Mouse (Mus musculus) olfactory bulb, adult 2 months (tissue): Measurements from ENCODE around the gene Nphp1. TPM values are rescaled to one million over a fixed set of nuclear protein-coding genes. Genes with fewer than 3 reads are reported as not detected.

Experiments
- H3K27ac ChIP-seq: fragments of 200-500 bp; 2 replicates; pipeline ENCODE4 v1.5.1; 2012; ENCODE audit warnings: low read depth, low read length; ENCODE audit not compliant: insufficient read depth
- H3K4me1 ChIP-seq: fragments of 200-500 bp; 2 replicates; pipeline ENCODE4 v1.6.1; 2012; ENCODE audit warnings: low read length; ENCODE audit not compliant: control insufficient read depth, insufficient read depth
- H3K4me3 ChIP-seq: fragments of 200-500 bp; 2 replicates; pipeline ENCODE4 v1.5.1; 2012; ENCODE audit warnings: mild to moderate bottlenecking, low read depth, low read length, moderate library complexity; ENCODE audit not compliant: insufficient read depth
- CTCF ChIP-seq: fragments of 200-500 bp; IDR thresholded peaks from 2 replicates; pipeline ENCODE4 v1.5.1; 2012; ENCODE audit warnings: low read depth, mild to moderate bottlenecking, low read length, moderate library complexity; ENCODE audit not compliant: insufficient read depth
- POLR2A ChIP-seq: fragments of 200-500 bp; IDR thresholded peaks from 2 replicates; pipeline ENCODE4 v1.6.1; 2012; ENCODE audit warnings: mild to moderate bottlenecking, low read depth, low read length, moderate library complexity; ENCODE audit not compliant: insufficient read depth
- WGBS: fragments of 180-500 bp; shearing (Covaris S2); methylation state at CpG from one replicate; pipeline ENCODE4 v1.1.7; 2018; 5-methylcytosine and 5-hydroxymethylcytosine counted together
- polyA plus RNA-seq: library from polyadenylated mRNA; stranded (reverse); fragments of >200 nt; gene quantifications from 2 replicates; pipeline ENCODE4 v1.2.4, GENCODE M21; 2012; ENCODE audit warnings: low replicate concordance; ENCODE audit not compliant: missing spikeins, insufficient read depth, insufficient read length

Gene Nphp1
- polyA plus RNA-seq, 1 experiment: not detected

DNA sequence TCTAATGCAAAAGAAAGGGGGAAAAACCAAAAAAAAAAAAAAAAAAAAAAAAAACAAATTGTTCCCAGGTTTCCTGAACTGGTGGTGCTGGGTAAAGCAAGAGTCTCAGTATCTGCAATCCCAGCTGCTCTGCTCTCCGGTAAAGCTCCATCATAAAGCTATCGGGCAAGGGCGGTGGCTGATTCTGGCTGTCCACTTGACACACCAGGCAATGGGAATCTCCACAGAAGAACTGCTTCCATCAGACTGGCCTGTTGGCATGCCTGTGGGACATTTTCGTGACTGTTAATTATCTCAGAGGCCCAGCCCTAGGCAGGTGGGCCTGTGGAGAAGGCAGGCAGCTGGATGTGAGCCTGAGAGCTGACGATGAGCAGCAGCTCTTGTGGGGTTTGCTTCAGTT, 10.2 kb downstream of the Nphp1 start:
- H3K4me3 ChIP-seq: no peak overlapping the region
- H3K27ac ChIP-seq: no peak overlapping the region
- TF ChIP-seq CTCF (no peak), POLR2A (no peak)
- WGBS: 92% methylated on average over 5 of the region's 5 CpGs
- H3K4me1 ChIP-seq: peaks cover 7% of the 10 kb centered on the region

- Histone ChIP-seq H3K4me3 (no peak overlapping the region), H3K4me1 (peaks cover 7% of the 10 kb centered on the region), H3K27ac (no peak overlapping the region)
- TF ChIP-seq POLR2A (no peak), CTCF (no peak)
- WGBS: 69% methylated on average over 3 of the region's 3 CpGs
Measured at GRCm38 (mm10) chr2:127775013-127775412, 13.7 kb downstream of the Nphp1 start.

- TF ChIP-seq POLR2A: no peak
- no peak for TF ChIP-seq CTCF
- H3K4me1 ChIP-seq: peaks cover 7% of the 10 kb centered on the region
- no peak overlapping the region for H3K4me3 ChIP-seq
- 68% methylated on average over 1 of the region's 1 CpGs for WGBS
- H3K27ac ChIP-seq: no peak overlapping the region
Measured at GRCm38 (mm10) chr2:127774578-127774941, 14.1 kb downstream of the Nphp1 start.

- Histone ChIP-seq H3K4me1 (peaks cover 7% of the 10 kb centered on the region), H3K27ac (no peak overlapping the region), H3K4me3 (no peak overlapping the region)
- 33% methylated on average over 15 of the region's 15 CpGs for WGBS
- no peak for TF ChIP-seq CTCF
- TF ChIP-seq POLR2A: no peak
Measured at GRCm38 (mm10) chr2:127773938-127774577, 14.6 kb downstream of the Nphp1 start.

GRCm38 (mm10) chr2:127761587-127761986, 27.1 kb downstream of the Nphp1 start:
- Histone ChIP-seq H3K27ac (no peak overlapping the region), H3K4me1 (peaks cover 3% of the 10 kb centered on the region; the same call in 1 of the 2 replicates), H3K4me3 (no peak overlapping the region)
- TF ChIP-seq POLR2A: no peak
- no peak for TF ChIP-seq CTCF
- 85% methylated on average over 5 of the region's 5 CpGs for WGBS

DNA sequence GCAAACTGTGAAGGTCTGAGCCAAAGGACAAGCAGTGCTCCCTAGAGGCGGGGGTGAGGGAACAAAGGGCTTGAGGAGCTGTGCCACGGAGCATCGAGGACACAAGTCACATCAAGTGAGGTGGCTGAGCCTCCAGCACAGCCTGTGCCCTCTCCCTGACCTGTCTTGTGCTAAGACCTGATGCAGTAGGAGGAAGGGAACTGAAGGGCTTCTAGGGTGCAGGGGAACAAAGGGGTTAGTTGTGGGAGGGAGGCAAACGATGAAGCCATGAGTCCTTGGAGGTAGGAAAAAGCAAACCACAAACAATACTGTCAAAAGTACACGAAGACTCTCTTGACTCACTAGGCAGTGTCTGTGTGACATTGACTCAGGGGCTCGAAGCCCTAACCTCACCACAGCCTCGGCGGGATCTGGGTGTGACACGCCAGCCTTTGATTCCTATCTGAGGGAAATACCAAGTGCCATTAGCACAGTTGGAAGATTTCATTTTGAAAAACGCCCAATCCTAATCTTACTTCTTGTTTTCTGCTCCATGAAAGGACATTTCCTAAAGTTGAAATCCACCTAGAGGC, 28.2 kb downstream of the Nphp1 start:
- Histone ChIP-seq H3K27ac (no peak overlapping the region), H3K4me3 (no peak overlapping the region), H3K4me1 (peaks cover 3% of the 10 kb centered on the region; the same call in 1 of the 2 replicates)
- TF ChIP-seq CTCF (no peak), POLR2A (no peak)
- WGBS: 80% methylated on average over 10 of the region's 10 CpGs

- TF ChIP-seq POLR2A (no peak), CTCF (no peak)
- 95% methylated on average over 6 of the region's 6 CpGs for WGBS
- peaks cover 3% of the 10 kb centered on the region; the same call in 1 of the 2 replicates for H3K4me1 ChIP-seq
Measured at GRCm38 (mm10) chr2:127760014-127760413, 28.7 kb downstream of the Nphp1 start.

GRCm38 (mm10) chr2:127759157-127759880, 29.4 kb downstream of the Nphp1 start:
- 91% methylated on average over 5 of the region's 5 CpGs for WGBS
- peaks cover 3% of the 10 kb centered on the region; the same call in 1 of the 2 replicates for H3K4me1 ChIP-seq
- no peak overlapping the region for H3K27ac ChIP-seq
- TF ChIP-seq POLR2A (no peak), CTCF (no peak)
- no peak overlapping the region for H3K4me3 ChIP-seq

More at GRCm38 (mm10) chr2:127760014-127760413, 28.7 kb downstream of the Nphp1 start:
- no peak overlapping the region for H3K4me3 ChIP-seq
- no peak overlapping the region for H3K27ac ChIP-seq

DNA sequence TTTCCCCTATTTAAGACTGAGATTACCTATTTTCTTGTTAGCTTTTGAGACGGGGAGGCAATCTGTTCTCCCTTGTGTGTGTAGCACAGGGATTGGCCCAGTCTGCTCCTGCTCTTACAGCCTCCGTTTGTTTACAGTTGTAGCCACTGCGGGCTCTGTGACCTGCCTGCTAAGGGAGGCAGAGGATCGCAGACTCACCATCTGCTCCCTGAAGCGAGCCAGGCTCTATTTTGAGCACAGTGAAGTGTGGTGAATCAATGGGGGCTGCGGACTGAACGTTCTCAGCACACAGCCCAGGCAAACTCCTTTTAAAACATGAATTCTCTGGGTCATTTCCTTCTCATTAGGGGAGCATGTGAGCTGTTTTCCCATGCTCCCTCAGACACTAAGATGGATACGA, 31.5 kb downstream of the Nphp1 start:
- H3K4me1 ChIP-seq: peaks cover 3% of the 10 kb centered on the region; the same call in 1 of the 2 replicates
- no peak overlapping the region for H3K4me3 ChIP-seq
- WGBS: 31% methylated on average over 8 of the region's 8 CpGs
- H3K27ac ChIP-seq: no peak overlapping the region
- TF ChIP-seq CTCF (no peak), POLR2A (no peak)
